12 mouse cellular contexts compared by ENCODE assay signal in the genomic region with DNA sequence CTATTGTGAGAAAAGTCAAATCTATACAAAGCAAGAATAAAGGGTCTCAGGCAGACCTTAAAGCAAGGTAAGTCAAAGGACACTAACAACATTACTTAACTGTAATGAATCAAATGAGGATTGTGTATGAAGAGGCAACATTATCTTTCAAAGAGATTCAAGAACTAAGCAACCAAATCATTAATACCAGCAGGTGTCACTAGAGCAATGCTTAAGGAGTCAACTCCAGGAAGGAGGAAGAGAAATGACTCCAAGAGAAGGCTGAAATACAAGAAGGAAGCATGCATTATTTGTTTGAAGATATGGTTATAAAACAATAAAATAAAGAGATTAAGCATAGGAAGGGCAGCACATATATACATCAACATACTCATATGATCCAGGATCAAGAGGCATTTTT.
DNase-seq lines count a peak whose midpoint lies in the region; ATAC-seq and TF ChIP-seq lines count a peak whose summit lies in the region.
"Had no signal": no experiment of that assay in that cellular context is flagged by ENCODE, and none has a peak within 500 bp of the region (broad histone marks: within the 10 kb centered on the region; RNA-seq: fewer than 3 reads in every experiment).

No protein-coding gene starts in this region.

- no peak for ATAC-seq in kidney, postnatal 0 days (replicated peaks; ENCODE audit: low FRiP score, low read depth)
- ATAC-seq in kidney, embryonic 14.5 days (ENCODE audit: low FRiP score, low TSS enrichment): no peak
- ATAC-seq in erythroid progenitor cell, adult 5-6 weeks (replicated peaks; ENCODE audit: low FRiP score, poor library complexity, severe bottlenecking): no peak
- ATAC-seq: forebrain, embryonic 13.5 days had no signal

- DNase-seq in cerebellum, postnatal 10 days: peak; percentile 10 to 56
- DNase-seq in cerebellum, adult 11 months: no peak
- peak; percentile 73 for DNase-seq in kidney, postnatal 0 days (ENCODE audit: low spot score)
- DNase-seq in 416B (ENCODE audit: low read depth): peak; percentile 39
- peak; percentile 68 for DNase-seq in embryo, embryonic 11 days
- DNase-seq in right cerebral cortex, postnatal 14 days: no peak

- no peak overlapping the region for H3K4me3 ChIP-seq in kidney, postnatal 0 days (replicated peaks; ENCODE audit: low read depth, low read length)
- H3K4me3 ChIP-seq in kidney, embryonic 14.5 days (ENCODE audit: low read length): no peak overlapping the region
- H3K4me3 ChIP-seq: forebrain, embryonic 13.5 days; hindbrain, embryonic 15.5 days; limb, embryonic 15.5 days; midbrain, embryonic 12.5 days had no signal

- H3K27ac ChIP-seq in kidney, postnatal 0 days: no peak overlapping the region
- H3K27ac ChIP-seq in kidney, embryonic 14.5 days (ENCODE audit: low read depth, low read length): no peak overlapping the region
- H3K27ac ChIP-seq: forebrain, embryonic 13.5 days; hindbrain, embryonic 15.5 days; limb, embryonic 15.5 days; midbrain, embryonic 12.5 days had no signal

- no peaks in the 10 kb centered on the region for H3K27me3 ChIP-seq in kidney, postnatal 0 days (ENCODE audit: insufficient read depth, low read length)
- H3K27me3 ChIP-seq in kidney, embryonic 14.5 days (ENCODE audit: control insufficient read depth, insufficient read depth, low read length): no peaks in the 10 kb centered on the region
- H3K27me3 ChIP-seq: forebrain, embryonic 13.5 days; hindbrain, embryonic 15.5 days; limb, embryonic 15.5 days; midbrain, embryonic 12.5 days had no signal

- H3K4me2 ChIP-seq in kidney, postnatal 0 days (ENCODE audit: low read length): no peak overlapping the region
- no peak overlapping the region for H3K4me2 ChIP-seq in kidney, embryonic 14.5 days (replicated peaks; ENCODE audit: low read depth, low read length)
- H3K4me2 ChIP-seq: forebrain, embryonic 13.5 days; hindbrain, embryonic 15.5 days; limb, embryonic 15.5 days; midbrain, embryonic 12.5 days had no signal

- no peak overlapping the region for H3K9ac ChIP-seq in kidney, postnatal 0 days (ENCODE audit: low read depth, low read length)
- H3K9ac ChIP-seq in kidney, embryonic 14.5 days (ENCODE audit: low read depth, low read length): no peak overlapping the region
- H3K9ac ChIP-seq: forebrain, embryonic 13.5 days; hindbrain, embryonic 15.5 days; limb, embryonic 15.5 days; midbrain, embryonic 12.5 days had no signal

- H3K36me3 ChIP-seq in kidney, postnatal 0 days (ENCODE audit: insufficient read depth, low read length): no peaks in the 10 kb centered on the region
- H3K36me3 ChIP-seq in kidney, embryonic 14.5 days (ENCODE audit: control insufficient read depth, insufficient read depth, low read length): no peaks in the 10 kb centered on the region
- H3K36me3 ChIP-seq: hindbrain, embryonic 15.5 days; limb, embryonic 15.5 days; midbrain, embryonic 12.5 days had no signal

- no peaks in the 10 kb centered on the region for H3K4me1 ChIP-seq in kidney, postnatal 0 days (replicated peaks; ENCODE audit: insufficient read depth, low read length)
- no peaks in the 10 kb centered on the region for H3K4me1 ChIP-seq in kidney, embryonic 14.5 days (ENCODE audit: control insufficient read depth, insufficient read depth, low read length)
- H3K4me1 ChIP-seq: forebrain, embryonic 13.5 days; hindbrain, embryonic 15.5 days; limb, embryonic 15.5 days; midbrain, embryonic 12.5 days had no signal

- no peaks in the 10 kb centered on the region for H3K9me3 ChIP-seq in kidney, postnatal 0 days (replicated peaks; ENCODE audit: low read length)
- H3K9me3 ChIP-seq in kidney, embryonic 14.5 days (ENCODE audit: control insufficient read depth, low read length): no peaks in the 10 kb centered on the region
- H3K9me3 ChIP-seq: forebrain, embryonic 13.5 days; hindbrain, embryonic 15.5 days; limb, embryonic 15.5 days; midbrain, embryonic 12.5 days had no signal

- peak; percentile 74 for TF ChIP-seq CTCF in kidney, postnatal 0 days (IDR thresholded peaks at IDR 0.05; ENCODE audit: low read depth)

Comparison
In these comparisons a context has a peak if more than half of its experiments do, and no peak if none do; other contexts are left out.
1. DNase-seq: peak in cerebellum, postnatal 10 days (2 of 2), kidney, postnatal 0 days (single experiment), 416B (single experiment) and embryo, embryonic 11 days (single experiment); none in cerebellum, adult 11 months (single experiment) and right cerebral cortex, postnatal 14 days (single experiment).